Mouse (Mus musculus): ENCODE measurements at regions not wholly inside any gene's neighbourhood (a gene's known extent, or its start where the extent isn't known, plus 50 kb on each side); places are given as distances from the start of the nearest gene placed in this dataset.

- DNase-seq (ENCODE audit: low spot score in 2 of 2) = no peak
Observed at GRCm38 (mm10) chr11:110588280-110588679, 189.4 kb downstream of the Map2k6 start.

- no peak for DNase-seq (ENCODE audit: low spot score in 2 of 2)
Observed at GRCm38 (mm10) chr11:110595266-110595862, 196.4 kb downstream of the Map2k6 start.

- DNase-seq (ENCODE audit: low spot score in 2 of 2) = no peak
Observed at GRCm38 (mm10) chr11:110605041-110605882, 206.3 kb downstream of the Map2k6 start.

- no peak for DNase-seq (ENCODE audit: low spot score in 2 of 2)
Observed at GRCm38 (mm10) chr11:110609276-110609675, 210.4 kb downstream of the Map2k6 start.

- no peak for DNase-seq (ENCODE audit: low spot score in 2 of 2)
Observed at GRCm38 (mm10) chr11:110610831-110611230, 211.9 kb downstream of the Map2k6 start.

- DNase-seq (ENCODE audit: low spot score in 2 of 2) = no peak
Observed at GRCm38 (mm10) chr11:110632001-110632400, 233.1 kb downstream of the Map2k6 start.

- no peak for DNase-seq (ENCODE audit: low spot score in 2 of 2)
Observed at GRCm38 (mm10) chr11:110633351-110633750, 234.4 kb downstream of the Map2k6 start.

GRCm38 (mm10) chr11:110642485-110642884 is 243.6 kb downstream of the Map2k6 start:
- no peak for DNase-seq (ENCODE audit: low spot score in 2 of 2)

- DNase-seq (ENCODE audit: low spot score in 2 of 2) = no peak
Observed at GRCm38 (mm10) chr11:110649575-110650210, 250.8 kb downstream of the Map2k6 start.

- DNase-seq (ENCODE audit: low spot score in 2 of 2) = no peak
Observed at GRCm38 (mm10) chr11:110652068-110652467, 253.1 kb downstream of the Map2k6 start.

GRCm38 (mm10) chr11:110656524-110657156 is 257.7 kb downstream of the Map2k6 start:
- DNase-seq (ENCODE audit: low spot score in 2 of 2) = no peak

- no peak for DNase-seq (ENCODE audit: low spot score in 2 of 2)
Observed at GRCm38 (mm10) chr11:110657854-110658253, 258.9 kb downstream of the Map2k6 start.

- DNase-seq (ENCODE audit: low spot score in 2 of 2) = no peak
Observed at GRCm38 (mm10) chr11:110670626-110671508, 271.9 kb downstream of the Map2k6 start.

- no peak for DNase-seq (ENCODE audit: low spot score in 2 of 2)
Observed at GRCm38 (mm10) chr11:110672941-110673340, 274.0 kb downstream of the Map2k6 start.

GRCm38 (mm10) chr11:110692824-110693223 is 275.0 kb upstream of the Kcnj16 start:
- no peak for DNase-seq (ENCODE audit: low spot score in 2 of 2)

GRCm38 (mm10) chr11:110697067-110697466 is 270.8 kb upstream of the Kcnj16 start:
- no peak for DNase-seq (ENCODE audit: low spot score in 2 of 2)

- no peak for DNase-seq (ENCODE audit: low spot score in 2 of 2)
Observed at GRCm38 (mm10) chr11:110698342-110698741, 269.5 kb upstream of the Kcnj16 start.

- no peak for DNase-seq (ENCODE audit: low spot score in 2 of 2)
Observed at GRCm38 (mm10) chr11:110700976-110701375, 266.9 kb upstream of the Kcnj16 start.

- no peak for DNase-seq (ENCODE audit: low spot score in 2 of 2)
Observed at GRCm38 (mm10) chr11:110702119-110702518, 265.7 kb upstream of the Kcnj16 start.

- DNase-seq (ENCODE audit: low spot score in 2 of 2) = no peak
Observed at GRCm38 (mm10) chr11:110703511-110703910, 264.3 kb upstream of the Kcnj16 start.

- no peak for DNase-seq (ENCODE audit: low spot score in 2 of 2)
Observed at GRCm38 (mm10) chr11:110707328-110707727, 260.5 kb upstream of the Kcnj16 start.
